Mouse (Mus musculus): ENCODE results near the gene Lcmt1.

Lcmt1 gene

DNA sequence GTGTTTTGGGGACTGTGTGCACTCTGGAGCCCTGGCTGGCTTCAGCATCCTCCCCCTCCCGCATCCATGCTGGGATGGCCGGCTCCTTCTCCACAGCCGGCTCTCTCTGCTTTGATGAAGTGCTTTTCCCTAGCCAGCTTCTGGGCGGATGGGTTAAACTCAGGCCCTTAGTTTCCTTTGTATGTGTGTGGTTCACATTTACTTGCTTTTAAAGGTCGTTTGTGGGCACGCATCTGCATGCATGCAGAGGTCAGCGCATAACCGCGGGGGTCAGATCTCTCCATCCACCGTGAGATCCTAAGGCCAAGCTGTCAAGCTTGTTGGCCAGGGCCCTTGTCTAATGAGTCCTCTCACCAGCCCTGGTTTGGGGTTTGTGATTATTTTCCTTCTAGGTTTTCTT, 80.1 kb downstream of the Lcmt1 start:
- ATAC-seq (ENCODE audit: insufficient number of reproducible peaks, low FRiP score, low TSS enrichment): no peak

DNA sequence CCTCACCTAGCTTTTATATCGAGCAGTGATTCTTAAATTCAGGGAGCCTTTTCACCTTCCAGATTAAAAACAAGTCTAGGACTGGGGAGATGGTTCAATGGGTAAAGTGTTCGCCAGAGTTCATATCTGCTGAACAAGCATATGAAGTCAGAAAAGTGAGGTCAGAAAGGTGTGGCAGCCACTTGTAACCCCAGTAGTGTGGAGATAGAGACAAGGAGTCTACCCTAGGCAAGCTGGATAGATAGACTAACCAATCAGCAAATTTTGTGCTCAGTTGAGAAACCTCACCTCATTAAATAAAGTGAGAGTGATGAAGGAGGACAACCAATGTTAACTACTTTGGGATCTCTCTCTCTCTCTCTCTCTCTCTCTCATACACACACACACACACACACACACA, 80.9 kb downstream of the Lcmt1 start:
- ATAC-seq (ENCODE audit: insufficient number of reproducible peaks, low FRiP score, low TSS enrichment): no peak

DNA sequence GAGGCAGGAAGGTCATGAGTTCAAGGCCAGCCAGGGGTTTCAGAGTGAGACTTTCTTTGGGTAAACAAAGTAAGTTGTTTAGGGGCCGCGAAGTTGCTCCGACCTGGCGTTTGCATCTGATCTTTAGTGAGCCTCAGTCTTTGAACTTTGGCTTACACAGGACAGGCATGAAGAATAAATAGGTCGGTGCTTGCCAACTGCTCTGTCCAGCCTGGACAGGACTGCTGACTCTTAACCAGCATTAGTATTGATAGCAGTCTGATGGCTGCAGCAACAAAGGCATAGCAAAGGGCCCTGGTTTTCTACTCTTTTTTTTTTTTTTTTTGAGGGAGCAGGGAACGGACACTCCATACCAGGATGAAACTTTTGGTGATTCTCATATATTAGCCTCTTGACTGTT, 83.0 kb downstream of the Lcmt1 start:
- no peak for ATAC-seq (ENCODE audit: insufficient number of reproducible peaks, low FRiP score, low TSS enrichment)

DNA sequence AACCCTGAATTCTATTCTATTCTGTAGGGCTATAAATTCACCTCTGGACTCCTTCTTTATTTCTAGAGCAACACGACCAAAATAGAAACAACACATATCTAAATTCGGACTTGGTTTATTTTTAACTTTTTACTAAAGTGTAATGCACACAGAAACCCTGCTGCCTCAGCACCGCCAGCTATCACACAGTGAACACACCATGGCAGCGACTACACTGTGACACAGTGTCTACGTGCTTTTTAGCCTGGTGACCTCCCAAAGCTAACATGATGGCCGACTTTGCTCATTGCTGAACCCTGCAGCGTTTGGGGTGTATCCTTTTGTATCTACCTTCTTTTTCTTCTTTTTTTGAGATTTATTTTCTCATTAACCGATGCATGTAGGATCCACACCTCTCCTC, 83.5 kb downstream of the Lcmt1 start:
- ATAC-seq (ENCODE audit: insufficient number of reproducible peaks, low FRiP score, low TSS enrichment): no peak

DNA sequence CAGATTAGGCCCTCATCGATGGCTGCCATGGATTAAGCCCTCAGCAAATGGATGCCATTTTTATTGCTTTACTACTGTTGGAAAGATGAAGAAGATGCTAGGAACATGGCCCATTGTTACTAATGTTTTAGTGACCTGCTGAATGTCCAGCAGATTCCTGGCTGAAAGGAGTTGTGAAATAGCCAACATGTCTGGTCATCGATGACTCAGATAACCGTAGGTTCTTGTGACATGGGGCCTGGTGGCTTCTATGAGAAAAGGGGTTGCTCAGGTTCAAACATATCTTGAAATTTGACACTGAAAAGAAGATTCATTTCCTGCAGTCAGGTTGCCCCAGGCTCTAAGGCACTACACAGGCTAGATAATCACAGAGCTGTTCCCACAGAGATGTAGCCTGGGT, 85.5 kb downstream of the Lcmt1 start:
- ATAC-seq (ENCODE audit: insufficient number of reproducible peaks, low FRiP score, low TSS enrichment): no peak

DNA sequence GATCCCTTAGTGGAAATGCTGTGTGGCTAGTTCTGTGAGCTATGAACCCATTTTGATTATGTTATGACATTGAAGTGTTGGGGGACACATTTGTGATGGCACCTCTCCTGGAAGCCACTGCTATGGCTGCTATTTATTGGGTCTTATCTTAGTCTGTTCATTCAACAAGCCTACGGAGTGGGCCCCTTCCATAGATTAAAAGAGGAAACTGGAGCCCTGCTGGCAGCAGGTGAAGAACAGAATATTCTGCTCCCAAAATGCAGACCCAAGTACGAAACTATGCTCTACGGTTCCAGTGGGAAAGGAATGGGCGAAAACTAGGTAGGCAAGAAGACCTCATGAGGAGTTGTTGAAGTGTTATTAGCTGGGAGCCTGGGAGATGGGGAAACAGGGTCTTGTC, 88.7 kb downstream of the Lcmt1 start:
- no peak for ATAC-seq (ENCODE audit: insufficient number of reproducible peaks, low FRiP score, low TSS enrichment)

DNA sequence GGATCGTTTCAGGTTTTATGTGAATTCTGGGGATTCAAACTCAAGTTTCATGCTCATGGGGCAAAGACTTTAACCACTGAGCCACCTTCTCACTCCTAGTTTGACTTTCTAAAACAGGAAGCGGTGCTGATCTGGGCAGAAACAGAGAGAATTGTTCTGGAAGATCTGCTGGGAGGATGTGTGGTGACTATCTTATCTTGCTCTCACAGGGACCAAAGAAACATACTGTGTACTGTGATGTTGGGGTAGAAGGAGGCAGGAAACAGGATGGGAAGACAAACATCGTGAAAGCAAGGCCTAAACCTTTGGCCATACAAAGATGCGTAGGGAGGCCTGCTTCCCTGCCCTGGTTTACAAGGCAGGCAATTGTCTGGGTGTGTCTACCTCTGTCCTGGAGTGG, 89.7 kb downstream of the Lcmt1 start:
- ATAC-seq (ENCODE audit: insufficient number of reproducible peaks, low FRiP score, low TSS enrichment): no peak

DNA sequence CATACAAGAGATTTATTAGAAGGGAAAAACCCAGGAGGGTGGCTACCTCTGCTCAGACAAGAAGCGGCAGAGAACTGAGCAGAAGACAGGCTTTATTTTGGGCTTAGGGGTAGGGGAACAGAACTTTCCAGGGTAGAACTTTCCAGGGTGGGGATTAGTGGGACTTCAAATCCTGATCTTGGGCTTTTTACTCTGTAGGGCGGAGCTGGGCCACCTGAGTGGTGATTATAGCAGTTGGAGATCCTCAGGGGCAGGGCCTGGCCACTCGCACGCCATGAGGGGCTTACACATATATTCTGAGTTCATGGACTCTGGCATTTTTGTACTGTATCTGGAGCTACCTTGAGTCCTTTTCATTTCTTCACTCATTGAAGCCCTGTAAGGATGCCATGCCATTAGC, 91.7 kb downstream of the Lcmt1 start:
- ATAC-seq (ENCODE audit: insufficient number of reproducible peaks, low FRiP score, low TSS enrichment): no peak

DNA sequence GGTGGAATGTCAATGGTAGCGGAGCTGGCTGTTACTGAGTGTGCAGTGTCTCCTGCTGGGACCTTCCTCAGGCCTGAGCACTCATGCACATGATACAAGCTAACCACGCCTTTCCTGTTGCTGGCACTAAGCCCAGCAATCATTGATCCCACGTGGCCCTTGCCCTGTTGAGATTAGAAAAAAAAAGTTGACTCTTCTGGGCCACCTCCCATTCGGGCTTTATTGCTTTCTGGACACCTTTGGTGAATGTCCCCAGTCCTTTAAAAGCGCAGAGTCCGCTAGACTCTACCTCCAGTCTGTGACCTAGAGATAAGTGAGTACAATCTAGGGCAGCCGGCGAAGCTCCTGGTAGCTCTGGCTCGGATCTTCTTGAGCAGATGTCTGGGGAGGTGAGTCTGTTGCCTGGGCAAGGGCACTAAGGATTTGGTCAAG, 92.5 kb downstream of the Lcmt1 start, which contains the start of gene Aqp8:
Gene Aqp8 (plus strand): TSS at position 222 of the 432 bp plus-strand sequence.
- no peak for ATAC-seq (ENCODE audit: insufficient number of reproducible peaks, low FRiP score, low TSS enrichment)

DNA sequence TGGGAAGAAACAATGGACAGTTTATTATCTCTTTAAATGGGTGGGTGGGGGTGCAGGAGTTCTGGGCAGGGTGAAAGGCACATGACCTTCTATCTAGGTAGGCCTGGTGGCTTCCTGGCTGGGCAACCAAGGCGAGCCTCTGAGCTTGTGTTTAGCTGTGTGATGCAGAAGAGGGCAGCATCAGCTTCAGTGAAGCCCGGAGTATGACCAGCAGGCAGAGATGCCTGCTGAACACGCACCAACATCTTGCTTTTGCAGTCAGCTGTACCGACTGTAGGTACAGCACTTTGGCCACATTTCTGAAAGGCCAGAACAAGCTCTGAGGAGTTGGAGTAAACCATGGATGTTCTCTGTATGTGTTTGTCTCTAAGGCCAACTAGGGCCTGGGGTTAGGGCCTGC, 94.0 kb downstream of the Lcmt1 start:
- ATAC-seq (ENCODE audit: insufficient number of reproducible peaks, low FRiP score, low TSS enrichment): no peak

DNA sequence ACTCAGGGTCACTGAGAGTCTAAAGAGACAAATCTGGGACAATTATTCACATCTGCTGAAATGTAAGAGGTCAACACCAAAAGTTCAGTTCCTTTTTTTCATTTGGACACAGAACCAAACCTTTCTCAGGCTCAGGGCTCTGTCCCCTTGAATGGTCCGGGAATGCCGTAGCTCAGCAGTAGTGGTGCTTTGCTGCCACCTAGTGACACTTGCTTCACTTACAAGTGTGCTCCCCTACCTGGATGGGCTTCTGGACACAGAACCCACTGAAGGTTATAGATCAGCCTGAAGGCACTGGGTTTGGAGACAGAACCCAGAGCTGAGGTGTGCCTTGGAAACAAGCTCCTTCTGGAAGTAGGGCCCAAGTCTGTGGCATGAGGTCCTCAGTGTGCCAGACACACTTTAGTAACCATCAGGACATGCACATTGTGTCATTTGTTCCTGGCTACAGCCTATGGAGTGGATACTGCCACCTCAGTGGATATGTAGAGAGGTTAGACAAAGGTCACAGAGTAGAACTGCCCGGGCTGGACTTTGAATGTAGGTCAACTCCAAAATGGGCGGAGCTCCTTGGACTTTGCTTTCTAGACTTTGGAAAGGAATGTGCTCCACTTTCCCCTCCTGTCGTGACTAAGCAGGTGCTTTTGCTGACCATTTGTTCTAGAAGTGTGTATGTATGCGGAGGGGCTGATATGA, 96.3 kb downstream of the Lcmt1 start:
- ATAC-seq (ENCODE audit: insufficient number of reproducible peaks, low FRiP score, low TSS enrichment): 0 out of 2 replicates have a peak, but pooled peaks have one; percentile 67

DNA sequence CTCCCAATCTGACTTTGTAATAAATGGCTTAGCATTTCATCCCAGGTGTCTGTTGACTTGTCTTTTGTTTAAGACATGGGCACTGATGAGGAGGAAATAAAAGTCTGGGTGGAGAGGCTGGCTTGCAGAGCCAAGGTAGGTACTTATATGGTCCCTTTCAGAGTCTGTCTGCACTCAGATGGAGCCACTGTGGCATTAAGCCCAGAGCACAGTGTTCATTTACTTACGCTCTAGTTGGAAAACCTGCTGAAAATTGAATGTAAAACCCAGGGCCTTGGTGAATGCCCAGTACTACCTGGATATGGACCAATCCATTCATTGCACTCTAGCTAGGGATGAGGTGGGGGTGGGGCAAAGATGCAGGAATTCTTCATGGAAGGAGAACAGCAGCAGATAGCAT, 98.4 kb downstream of the Lcmt1 start:
- 0 out of 2 replicates have a peak, but pooled peaks have one; percentile 41 for ATAC-seq (ENCODE audit: insufficient number of reproducible peaks, low FRiP score, low TSS enrichment)
